18 mouse cellular contexts compared by ENCODE assay signal in the genomic region with DNA sequence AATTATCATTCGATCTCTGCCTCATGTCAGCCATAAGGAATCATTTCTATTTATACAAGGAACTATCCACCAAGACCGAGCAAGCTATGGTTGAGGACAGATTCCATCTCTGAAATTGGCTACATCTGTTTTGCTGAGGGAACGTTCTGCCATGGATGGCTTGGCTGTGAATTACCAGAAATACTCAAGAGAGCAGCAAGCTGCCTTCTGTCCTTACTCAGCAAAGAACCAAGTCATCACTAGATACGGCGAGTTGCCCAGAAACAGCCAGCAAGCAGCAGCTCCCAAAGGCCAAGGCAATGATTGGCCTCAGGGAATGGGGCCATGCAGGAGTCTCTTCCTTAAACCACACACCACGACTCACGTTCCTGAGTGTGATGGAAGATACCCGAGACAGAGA.
DNase-seq lines count a peak whose midpoint lies in the region.
"Had no signal": no experiment of that assay in that cellular context is flagged by ENCODE, and none has a peak within 500 bp of the region (broad histone marks: within the 10 kb centered on the region; RNA-seq: fewer than 3 reads in every experiment).

No protein-coding gene starts in this region.

- H3K4me3 ChIP-seq in heart, embryonic 10.5 days, result no peak overlapping the region
- H3K4me3 ChIP-seq: embryonic facial prominence, embryonic 12.5 days; forebrain, embryonic 10.5 days; heart, embryonic 15.5 days; limb, embryonic 12.5 days; liver, embryonic 15.5 days; midbrain, embryonic 10.5 days had no signal

- H3K36me3 ChIP-seq in heart, embryonic 10.5 days, result no peaks in the 10 kb centered on the region
- H3K36me3 ChIP-seq: embryonic facial prominence, embryonic 12.5 days; forebrain, embryonic 10.5 days; heart, embryonic 15.5 days; limb, embryonic 12.5 days; liver, embryonic 15.5 days; midbrain, embryonic 10.5 days had no signal

- no peak overlapping the region for H3K27ac ChIP-seq in heart, embryonic 10.5 days
- H3K27ac ChIP-seq: embryonic facial prominence, embryonic 12.5 days; forebrain, embryonic 10.5 days; heart, embryonic 15.5 days; limb, embryonic 12.5 days; liver, embryonic 15.5 days; midbrain, embryonic 10.5 days had no signal

- no peaks in the 10 kb centered on the region for H3K9me3 ChIP-seq in heart, embryonic 10.5 days
- H3K9me3 ChIP-seq: embryonic facial prominence, embryonic 12.5 days; forebrain, embryonic 10.5 days; heart, embryonic 15.5 days; limb, embryonic 12.5 days; liver, embryonic 15.5 days; midbrain, embryonic 10.5 days had no signal

- 0 out of 2 replicates have a peak, but pooled peaks cover 4% of the 10 kb centered on the region for H3K4me1 ChIP-seq in heart, embryonic 10.5 days
- H3K4me1 ChIP-seq: embryonic facial prominence, embryonic 12.5 days; heart, embryonic 15.5 days; limb, embryonic 12.5 days had no signal

- peak; percentile 38 for DNase-seq in cerebellum, adult 9-11 months
- DNase-seq in cerebellum, adult 9-10 months, result no peak
- DNase-seq in heart, adult 8-10 months (ENCODE audit: low spot score), result peak; percentile 24
- no peak for DNase-seq in heart, embryonic 10.5 days (ENCODE audit: low spot score)
- DNase-seq in brain, adult 2 months (ENCODE audit: low read depth, low spot score), result peak; percentile 83
- peak; percentile 31 for DNase-seq in heart, postnatal 4 days
- DNase-seq in kidney, adult 8-10 months, result no peak
- DNase-seq: adrenal gland, postnatal 25 days; B cell, adult 2 months; kidney, adult 2 months; lung, postnatal 14 days; thymus, postnatal 25 days had no signal

- WGBS in heart, embryonic 10.5 days, result 77% methylated on average over 8 of the region's 8 CpGs

- H3K27me3 ChIP-seq in heart, embryonic 10.5 days (ENCODE audit: insufficient read depth, poor library complexity, severe bottlenecking), result no peaks in the 10 kb centered on the region
- H3K27me3 ChIP-seq: embryonic facial prominence, embryonic 12.5 days; heart, embryonic 15.5 days; limb, embryonic 12.5 days; liver, embryonic 15.5 days had no signal

Comparison
In these comparisons a context has a peak if more than half of its experiments do, and no peak if none do; other contexts are left out.
1. DNase-seq: peak in cerebellum, adult 9-11 months (single experiment), heart, adult 8-10 months (single experiment), brain, adult 2 months (single experiment) and heart, postnatal 4 days (single experiment); none in cerebellum, adult 9-10 months (single experiment), heart, embryonic 10.5 days (single experiment) and kidney, adult 8-10 months (0 of 2).